Mouse (Mus musculus) left cerebral cortex, postnatal 36 days (tissue): ENCODE results near the gene Pms2. TPM values are rescaled to one million over a fixed set of nuclear protein-coding genes. Genes with fewer than 3 reads are reported as not detected.

ENCODE experiments used
- DNase-seq, 2 experiments: peaks; one replicate each; pipeline ENCODE4 v3.0.0; 2021 to 2022; ENCODE audit warnings: low spot score in 2 of 2, mixed read lengths in 1 of 2
- intact Hi-C: fragments of 180-260 bp; cut with DNase I; formaldehyde crosslinking; loops from one replicate; pipeline ENCODE4 v1.15.1; 2025
- total RNA-seq, 2 experiments: library from RNA; stranded (reverse); gene quantifications; 2 replicates each; pipeline ENCODE4 v1.2.3; 2021

Pms2 gene
- total RNA-seq, 2 experiments from 2014 or later: 17.4 to 18.1 TPM

- intact Hi-C loops: no loop called here
- DNase-seq: no peak
These were observed 71.1 kb downstream of the Pms2 start for GRCm38 (mm10) chr5:143980858-143981257.

GRCm38 (mm10) chr5:143982361-143982760, 72.6 kb downstream of the Pms2 start:
- intact Hi-C loops: no loop called here
- DNase-seq: no peak

Other genes with a start within 250 kb of the Pms2 start
- gene Usp42, start 177.7 kb upstream of the Pms2 start, total RNA-seq: 10 to 100 TPM; 21.7 to 27.1 TPM
- 10 to 100 TPM; 44.9 to 45.1 TPM for gene Eif2ak1, start 92.2 kb upstream of the Pms2 start, total RNA-seq
- not detected for gene Ankrd61, start 12.3 kb upstream of the Pms2 start, total RNA-seq
- gene Aimp2, start 117 bp upstream of the Pms2 start, total RNA-seq: 10 to 100 TPM; 31.6 to 34.8 TPM
- 1 to 10 TPM in 1 of 2 experiments, not detected in 1; 1.3 TPM for gene Gm42421, start 18.2 kb downstream of the Pms2 start, total RNA-seq
- 1 to 10 TPM; 4.0 to 5.3 TPM for gene Rsph10b, start 23.1 kb downstream of the Pms2 start, total RNA-seq
- gene Ccz1, start 104.9 kb downstream of the Pms2 start, total RNA-seq: 10 to 100 TPM; 43.0 to 45.0 TPM
- 1 to 10 TPM; 2.2 to 3.8 TPM for gene Ocm, start 116.7 kb downstream of the Pms2 start, total RNA-seq
- 100 to 1,000 TPM; 163 to 182 TPM for gene Lmtk2, start 190.5 kb downstream of the Pms2 start, total RNA-seq